Mouse (Mus musculus): ENCODE results near the gene Kantr.

DNA sequence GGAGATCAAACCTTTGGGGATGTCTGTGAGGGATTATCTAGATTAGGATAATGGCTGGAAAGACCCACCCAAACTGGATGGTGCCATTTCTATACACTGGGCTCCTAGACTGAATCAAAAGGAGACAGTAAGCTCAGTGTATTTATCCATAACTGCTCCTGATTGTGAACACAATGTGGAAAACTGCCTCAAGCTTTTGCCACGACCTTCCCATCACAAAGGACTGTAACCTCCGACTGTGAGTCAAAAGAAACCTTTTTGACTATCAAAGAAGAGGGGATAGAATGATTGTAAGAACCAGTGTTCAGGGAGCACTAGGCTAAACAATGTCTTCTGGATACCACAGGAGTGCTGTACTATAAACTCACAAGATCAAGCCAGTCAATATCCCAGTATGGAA lies 21.1 kb downstream of the Kantr start:
- TF ChIP-seq CTCF (IDR thresholded peaks at IDR 0.05; ENCODE audit: low read depth, low read length) (no peak), POLR2AphosphoS5 (IDR thresholded peaks at IDR 0.05; ENCODE audit: insufficient replicate concordance, low read depth, low read length) (no peak), TAL1 (conservative IDR thresholded peaks at IDR 0.05; ENCODE audit: low read depth, low read length) (no peak), GATA1 (IDR thresholded peaks at IDR 0.05; ENCODE audit: borderline replicate concordance, low read length) (no peak)

Data from G1E (cell line).